Mouse (Mus musculus) liver, embryonic 12.5 days (tissue): ENCODE measurements around the gene Cilp2. TPM values are rescaled to one million over a fixed set of nuclear protein-coding genes. Genes with fewer than 3 reads are reported as not detected.

Experiments used
- ATAC-seq: fragments of 200-750 bp; cut with Nextera tagmentation; 2 replicates; pipeline ENCODE4 v1.8.0; 2017; ENCODE audit warnings: moderate number of reproducible peaks, mild to moderate bottlenecking, moderate library complexity
- H3K27ac ChIP-seq: fragments of 300-500 bp; sonication (generic); 2 replicates; pipeline ENCODE4 v1.5.1; 2016; ENCODE audit warnings: mild to moderate bottlenecking
- H3K27me3 ChIP-seq: fragments of 300-500 bp; sonication (generic); replicated peaks from 2 replicates; pipeline ENCODE4 v1.6.1; 2016; ENCODE audit warnings: mild to moderate bottlenecking, moderate library complexity
- H3K36me3 ChIP-seq: fragments of 300-500 bp; sonication (generic); 2 replicates; pipeline ENCODE4 v1.6.1; 2016; ENCODE audit warnings: mild to moderate bottlenecking, moderate library complexity
- H3K4me1 ChIP-seq: fragments of 300-500 bp; sonication (generic); 2 replicates; pipeline ENCODE4 v1.6.1; 2016
- H3K4me2 ChIP-seq: fragments of 300-500 bp; sonication (generic); 2 replicates; pipeline ENCODE4 v1.6.1; 2016; ENCODE audit warnings: mild to moderate bottlenecking, moderate library complexity
- H3K4me3 ChIP-seq: fragments of 300-500 bp; sonication (generic); 2 replicates; pipeline ENCODE4 v1.5.1; 2016; ENCODE audit warnings: mild to moderate bottlenecking, moderate library complexity
- H3K9ac ChIP-seq: fragments of 300-500 bp; sonication (generic); 2 replicates; pipeline ENCODE4 v1.6.1; 2016; ENCODE audit warnings: mild to moderate bottlenecking, moderate library complexity
- H3K9me3 ChIP-seq: fragments of 300-500 bp; sonication (generic); replicated peaks from 2 replicates; pipeline ENCODE4 v1.6.1; 2016; ENCODE audit warnings: mild to moderate bottlenecking, moderate library complexity
- WGBS: fragments of 180-500 bp; shearing (Covaris S2); methylation state at CpG from one replicate; pipeline ENCODE4 v1.1.7; 2016; ENCODE audit not compliant: insufficient replicate concordance; 5-methylcytosine and 5-hydroxymethylcytosine counted together
- polyA plus RNA-seq: library from polyadenylated mRNA; unstranded; fragments of >200 nt; fragmentation: Nextera tagmentation; extraction: Ambion mirVana; gene quantifications from 2 replicates; pipeline ENCODE4 v1.2.1, GENCODE M21; 2016

Gene Cilp2
- polyA plus RNA-seq, 1 experiment from 2014 or later: 0.14 TPM

DNA sequence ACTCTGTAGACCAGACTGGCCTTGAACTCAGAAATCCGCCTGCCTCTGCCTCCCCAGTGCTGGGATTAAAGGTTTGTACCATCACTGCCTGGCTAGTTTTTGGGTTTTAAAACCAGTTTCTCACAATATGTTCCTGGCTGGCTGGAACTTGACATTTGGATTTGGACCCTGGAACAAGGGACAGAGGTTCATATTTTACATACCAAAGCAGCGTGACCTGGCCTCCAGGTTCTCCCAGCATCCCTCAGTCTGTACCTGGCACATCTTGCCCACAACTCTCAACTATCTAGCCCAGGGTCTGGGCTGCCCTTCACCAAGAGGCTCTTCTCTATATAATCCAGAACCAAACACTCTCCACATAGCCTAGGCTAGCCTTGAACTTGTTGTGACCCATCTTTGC, 12.4 kb upstream of the Cilp2 start:
- Histone ChIP-seq H3K27me3 (no peaks in the 10 kb centered on the region), H3K4me2 (peak overlapping the region; percentile 99), H3K4me1 (peaks cover 82% of the 10 kb centered on the region), H3K9ac (peak overlapping the region; percentile 83; the same call in 1 of the 2 replicates), H3K4me3 (peak overlapping the region; percentile 87), H3K36me3 (peaks cover 51% of the 10 kb centered on the region), H3K9me3 (no peaks in the 10 kb centered on the region), H3K27ac (no peak overlapping the region)
- WGBS: 83% methylated on average over 2 of the region's 2 CpGs
- ATAC-seq: no peak

DNA sequence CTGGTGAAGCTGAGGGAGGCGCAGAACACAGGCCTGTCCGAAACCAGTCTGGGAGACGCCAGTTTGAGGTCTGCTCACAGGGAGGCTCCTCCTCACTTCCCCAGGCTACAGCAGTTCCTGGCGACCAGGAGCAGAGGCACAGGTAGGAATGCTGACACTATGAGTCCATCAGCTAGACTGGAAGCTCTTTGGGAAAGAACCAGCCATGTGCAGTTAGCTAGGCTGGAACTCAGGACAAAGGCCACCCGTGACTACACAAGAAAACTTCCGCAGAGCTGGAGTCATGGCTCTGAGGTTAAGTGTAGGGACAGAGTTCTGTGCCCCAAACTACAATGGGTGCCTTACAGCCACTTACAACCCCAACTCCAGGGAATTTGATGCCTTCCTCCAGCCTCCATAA, 10.4 kb upstream of the Cilp2 start:
- peaks cover 76% of the 10 kb centered on the region for H3K4me1 ChIP-seq
- no peak overlapping the region for H3K4me3 ChIP-seq
- no peaks in the 10 kb centered on the region for H3K27me3 ChIP-seq
- no peak overlapping the region for H3K9ac ChIP-seq
- no peak overlapping the region for H3K4me2 ChIP-seq
- no peak overlapping the region for H3K27ac ChIP-seq
- no peak for ATAC-seq
- H3K36me3 ChIP-seq: peaks cover 71% of the 10 kb centered on the region
- WGBS: 83% methylated on average over 6 of the region's 6 CpGs
- H3K9me3 ChIP-seq: no peaks in the 10 kb centered on the region

DNA sequence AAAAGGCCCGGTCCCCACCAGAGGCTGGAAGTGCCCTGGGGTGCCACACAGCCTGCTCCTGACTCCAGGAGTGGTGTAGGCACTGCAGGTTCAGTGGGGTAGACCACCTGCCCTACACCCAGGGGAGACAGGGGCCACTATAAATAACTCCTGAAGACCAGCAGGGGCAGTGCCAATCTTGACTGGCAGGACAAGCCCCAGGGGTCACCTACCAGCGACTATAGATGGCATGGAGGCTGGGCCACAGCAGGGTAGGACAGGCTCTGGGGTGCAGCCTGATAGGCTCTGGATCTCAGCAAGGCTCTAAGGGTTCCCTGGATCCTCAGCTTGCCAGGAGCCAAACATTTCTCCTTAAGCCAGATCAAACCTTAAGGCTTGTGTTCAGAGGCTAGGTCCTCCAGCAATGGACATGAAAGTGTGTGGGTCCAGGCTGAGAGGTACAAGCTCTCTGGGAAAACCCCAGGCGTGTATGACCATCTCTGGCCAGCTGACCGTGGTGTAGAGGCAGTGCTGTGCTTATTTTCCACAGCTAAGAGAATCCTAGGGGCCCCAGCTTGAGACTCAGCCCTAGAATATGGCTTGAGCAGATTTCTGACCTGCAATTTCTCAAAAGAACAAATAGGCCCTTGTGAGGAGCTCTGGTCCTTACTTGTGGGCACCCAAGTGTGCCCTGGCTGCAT, 8.4 kb upstream of the Cilp2 start:
- Histone ChIP-seq H3K36me3 (peaks cover 80% of the 10 kb centered on the region), H3K9ac (no peak overlapping the region), H3K27me3 (peaks cover 7% of the 10 kb centered on the region; the same call in 1 of the 2 replicates), H3K4me1 (peaks cover 64% of the 10 kb centered on the region), H3K4me3 (no peak overlapping the region), H3K4me2 (no peak overlapping the region), H3K27ac (no peak overlapping the region), H3K9me3 (no peaks in the 10 kb centered on the region)
- 73% methylated on average over 4 of the region's 4 CpGs for WGBS
- ATAC-seq: no peak

- 71% methylated on average over 6 of the region's 6 CpGs for WGBS
- Histone ChIP-seq H3K27me3 (peaks cover 17% of the 10 kb centered on the region), H3K4me1 (peaks cover 53% of the 10 kb centered on the region), H3K27ac (no peak overlapping the region), H3K4me2 (no peak overlapping the region), H3K36me3 (peaks cover 77% of the 10 kb centered on the region), H3K9me3 (no peaks in the 10 kb centered on the region), H3K4me3 (no peak overlapping the region), H3K9ac (no peak overlapping the region)
- no peak for ATAC-seq
These were observed 7.4 kb upstream of the Cilp2 start for GRCm38 (mm10) chr8:69894836-69895332.

- H3K9ac ChIP-seq: no peak overlapping the region
- H3K36me3 ChIP-seq: peaks cover 68% of the 10 kb centered on the region
These were observed 6.4 kb upstream of the Cilp2 start for GRCm38 (mm10) chr8:69893863-69894262.

GRCm38 (mm10) chr8:69890813-69891241, 3.3 kb upstream of the Cilp2 start:
- Histone ChIP-seq H3K4me3 (no peak overlapping the region), H3K4me2 (no peak overlapping the region), H3K9ac (no peak overlapping the region), H3K4me1 (peaks cover 36% of the 10 kb centered on the region), H3K9me3 (no peaks in the 10 kb centered on the region), H3K36me3 (peaks cover 37% of the 10 kb centered on the region), H3K27ac (no peak overlapping the region), H3K27me3 (peaks cover 58% of the 10 kb centered on the region)
- 45% methylated on average over 19 of the region's 19 CpGs for WGBS
- ATAC-seq: no peak

More at GRCm38 (mm10) chr8:69893863-69894262, 6.4 kb upstream of the Cilp2 start:
- no peaks in the 10 kb centered on the region for H3K9me3 ChIP-seq
- no peak overlapping the region for H3K27ac ChIP-seq
- WGBS: 55% methylated on average over 17 of the region's 17 CpGs
- ATAC-seq: 0 out of 2 replicates have a peak, but pooled peaks have one; percentile 13
- no peak overlapping the region for H3K4me2 ChIP-seq
- H3K4me3 ChIP-seq: no peak overlapping the region
- H3K27me3 ChIP-seq: peaks cover 27% of the 10 kb centered on the region
- H3K4me1 ChIP-seq: peaks cover 50% of the 10 kb centered on the region

DNA sequence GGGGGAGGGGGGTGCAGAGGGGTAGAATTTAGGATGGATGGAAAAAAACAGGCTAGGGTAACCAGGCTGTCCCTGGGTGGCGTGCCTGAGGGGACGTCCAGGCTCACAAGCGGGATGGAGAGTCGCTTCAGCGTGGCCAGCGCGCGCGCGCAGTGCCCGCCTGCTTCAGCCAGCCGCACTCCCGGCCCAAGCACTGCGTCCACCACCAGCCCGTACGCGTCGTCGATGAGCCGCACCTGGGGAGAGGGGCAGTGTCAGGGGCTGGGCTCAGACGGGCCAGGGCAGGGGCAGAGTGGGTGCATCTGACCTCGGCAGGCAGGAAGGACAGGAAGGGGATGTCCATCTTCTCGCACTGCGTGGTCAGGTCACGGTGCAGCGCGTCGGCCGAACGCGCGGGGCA, 1.4 kb upstream of the Cilp2 start:
- Histone ChIP-seq H3K27me3 (peaks cover 77% of the 10 kb centered on the region), H3K4me2 (peak overlapping the region; percentile 27), H3K4me3 (peak overlapping the region; percentile 29; the same call in 1 of the 2 replicates), H3K9me3 (no peaks in the 10 kb centered on the region), H3K4me1 (peaks cover 25% of the 10 kb centered on the region), H3K27ac (no peak overlapping the region), H3K9ac (no peak overlapping the region), H3K36me3 (peaks cover 19% of the 10 kb centered on the region)
- 9% methylated on average over 32 of the region's 32 CpGs for WGBS
- ATAC-seq: no peak

DNA sequence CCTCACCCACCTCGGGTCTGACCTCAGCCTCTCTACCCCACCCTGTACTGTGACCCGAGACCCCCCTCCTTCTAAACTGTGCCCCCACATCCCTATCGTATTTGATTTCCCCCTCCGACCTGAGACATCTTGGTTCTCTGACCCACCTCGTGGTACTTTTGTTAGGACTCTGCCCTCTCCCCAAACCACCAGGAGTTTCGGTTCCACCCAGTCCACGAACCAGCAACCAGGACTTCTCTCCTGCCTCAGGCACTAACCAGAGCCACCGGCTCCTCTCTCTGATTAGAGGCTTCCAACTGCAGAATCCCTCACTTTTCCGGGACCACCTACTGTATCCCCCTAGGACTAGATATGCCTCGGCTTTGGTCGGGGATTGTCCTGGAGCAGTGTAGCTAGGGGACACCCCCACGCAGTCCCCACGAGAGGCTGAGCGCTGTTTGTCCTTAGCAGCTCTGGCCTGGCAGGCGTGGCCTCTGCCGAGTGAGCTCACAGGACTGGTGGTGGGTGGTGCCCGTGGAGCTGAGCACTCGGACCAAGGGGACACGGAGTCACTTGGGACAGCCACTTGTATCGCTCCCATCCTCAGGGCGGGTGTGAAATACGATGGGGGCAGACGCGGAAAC, 868 bp upstream of the Cilp2 start:
- Histone ChIP-seq H3K4me1 (peaks cover 21% of the 10 kb centered on the region), H3K9me3 (no peaks in the 10 kb centered on the region), H3K36me3 (peaks cover 13% of the 10 kb centered on the region), H3K9ac (no peak overlapping the region), H3K27me3 (peaks cover 82% of the 10 kb centered on the region), H3K4me3 (peak overlapping the region; percentile 29; the same call in 1 of the 2 replicates), H3K4me2 (peak overlapping the region; percentile 27), H3K27ac (no peak overlapping the region)
- ATAC-seq: no peak
- 10% methylated on average over 24 of the region's 24 CpGs for WGBS

GRCm38 (mm10) chr8:69884141-69884540, 3.3 kb downstream of the Cilp2 start:
- peaks cover 7% of the 10 kb centered on the region for H3K9me3 ChIP-seq
- H3K27me3 ChIP-seq: peaks cover 100% of the 10 kb centered on the region
- 55% methylated on average over 13 of the region's 13 CpGs for WGBS
- peaks cover 38% of the 10 kb centered on the region for H3K4me1 ChIP-seq
- no peak overlapping the region for H3K4me3 ChIP-seq
- no peaks in the 10 kb centered on the region for H3K36me3 ChIP-seq
- no peak overlapping the region for H3K27ac ChIP-seq
- no peak overlapping the region for H3K4me2 ChIP-seq
- no peak overlapping the region for H3K9ac ChIP-seq
- ATAC-seq: no peak

- Histone ChIP-seq H3K27ac (no peak overlapping the region), H3K4me1 (peaks cover 27% of the 10 kb centered on the region), H3K4me3 (peak overlapping the region; percentile 41; the same call in 1 of the 2 replicates), H3K27me3 (peaks cover 100% of the 10 kb centered on the region), H3K9me3 (peaks cover 7% of the 10 kb centered on the region), H3K9ac (no peak overlapping the region), H3K4me2 (0 out of 2 replicates have a peak overlapping the region, but pooled peaks have one; percentile 56), H3K36me3 (no peaks in the 10 kb centered on the region)
- ATAC-seq: no peak
- 16% methylated on average over 52 of the region's 52 CpGs for WGBS
These were observed 4.5 kb downstream of the Cilp2 start for GRCm38 (mm10) chr8:69882833-69883600.

GRCm38 (mm10) chr8:69882021-69882756, 5.3 kb downstream of the Cilp2 start:
- H3K27ac ChIP-seq: no peak overlapping the region
- H3K9ac ChIP-seq: no peak overlapping the region
- no peaks in the 10 kb centered on the region for H3K36me3 ChIP-seq
- WGBS: 8% methylated on average over 102 of the region's 103 CpGs
- H3K9me3 ChIP-seq: peaks cover 7% of the 10 kb centered on the region
- peaks cover 100% of the 10 kb centered on the region for H3K27me3 ChIP-seq
- peak overlapping the region; percentile 41 for H3K4me3 ChIP-seq
- H3K4me2 ChIP-seq: peak overlapping the region; percentile 56
- ATAC-seq: no peak
- peaks cover 21% of the 10 kb centered on the region for H3K4me1 ChIP-seq
